27 mouse cellular contexts compared by ENCODE assay signal in the genomic region with DNA sequence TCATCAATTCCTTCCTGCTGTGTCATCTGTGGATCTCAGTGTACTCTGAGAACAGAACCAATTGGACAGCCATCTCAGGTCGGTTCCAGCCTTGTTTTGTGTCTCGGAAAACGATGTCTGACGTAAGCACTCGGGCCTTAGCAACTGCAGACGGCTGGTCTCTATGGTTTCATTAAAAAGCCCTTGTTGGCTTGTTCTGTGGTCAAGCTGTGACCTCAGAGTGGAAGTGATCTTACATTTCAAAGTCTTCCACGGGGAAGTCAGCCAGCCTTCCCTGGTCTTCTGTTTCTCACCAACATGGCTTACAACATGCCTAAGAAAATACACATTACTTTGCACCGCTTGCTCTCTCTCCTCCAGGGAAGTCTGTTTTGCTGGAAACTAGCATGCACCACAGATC. TPM values are rescaled to one million over a fixed set of nuclear protein-coding genes. Genes with fewer than 3 reads are reported as not detected.
A peak's percentile ranks its signal among the peaks of the same experiment; 100 is the strongest.
DNase-seq lines count a peak whose midpoint lies in the region; ATAC-seq lines count a peak whose summit lies in the region.
"Had no signal": no experiment of that assay in that cellular context is flagged by ENCODE, and none has a peak within 500 bp of the region (broad histone marks: within the 10 kb centered on the region; RNA-seq: fewer than 3 reads in every experiment).

No protein-coding gene starts in this region.

- intact Hi-C loops in heart, postnatal 10 days (cut with DNase I), result no loop called here

- H3K4me3 ChIP-seq in liver, embryonic 11.5 days (ENCODE audit: low read depth, low read length), result no peak overlapping the region
- H3K4me3 ChIP-seq: forebrain, embryonic 12.5 days; heart, embryonic 12.5 days; heart, embryonic 15.5 days had no signal

- H3K36me3 ChIP-seq in liver, embryonic 11.5 days (ENCODE audit: control insufficient read depth, insufficient read depth, low read length), result no peaks in the 10 kb centered on the region
- H3K36me3 ChIP-seq: forebrain, embryonic 12.5 days; heart, embryonic 12.5 days; heart, embryonic 15.5 days had no signal

- no peak overlapping the region for H3K27ac ChIP-seq in liver, embryonic 11.5 days (ENCODE audit: low read depth, low read length)
- H3K27ac ChIP-seq: forebrain, embryonic 12.5 days; heart, embryonic 15.5 days; hindbrain, embryonic 14.5 days; hindbrain, postnatal 0 days had no signal

- H3K27me3 ChIP-seq in liver, embryonic 11.5 days (replicated peaks; ENCODE audit: control insufficient read depth, insufficient read depth, low read length), result no peaks in the 10 kb centered on the region
- H3K27me3 ChIP-seq: forebrain, embryonic 12.5 days; heart, embryonic 12.5 days; heart, embryonic 15.5 days had no signal

- no peaks in the 10 kb centered on the region for H3K4me1 ChIP-seq in liver, embryonic 11.5 days (replicated peaks; ENCODE audit: control insufficient read depth, insufficient read depth, low read length)
- H3K4me1 ChIP-seq: forebrain, embryonic 12.5 days; heart, embryonic 12.5 days; heart, embryonic 15.5 days had no signal

- DNase-seq in heart, adult 11 months, result peak; percentile 31
- no peak for DNase-seq in heart, postnatal 10 days
- peak; percentile 38 for DNase-seq in R1 (ENCODE audit: low read depth, low spot score)
- peak; percentile 29 for DNase-seq in fibroblast of lung, adult 2 months (ENCODE audit: low read depth)
- DNase-seq in lung, postnatal 25 days (ENCODE audit: low spot score), result no peak
- no peak for DNase-seq in liver, embryonic 11.5 days (ENCODE audit: low spot score)
- DNase-seq: adrenal gland, adult 2 months; adrenal gland, postnatal 25 days; cerebellum, adult 11-12 months; cerebellum, adult 8-10 months; cerebellum, postnatal 10 days; cerebellum, postnatal 36 days; gastrocnemius, postnatal 10 days; gastrocnemius, postnatal 36 days; heart, adult 18-20 months; heart, postnatal 14 days; heart, postnatal 4 days had no signal

- H3K4me2 ChIP-seq in liver, embryonic 11.5 days, result no peak overlapping the region
- H3K4me2 ChIP-seq: forebrain, embryonic 12.5 days; heart, embryonic 12.5 days; heart, embryonic 15.5 days; hindbrain, embryonic 14.5 days had no signal

- H3K9me3 ChIP-seq in liver, embryonic 11.5 days (ENCODE audit: control insufficient read depth, low read length), result peaks cover 5% of the 10 kb centered on the region; the same call in 1 of the 2 replicates
- H3K9me3 ChIP-seq: heart, embryonic 15.5 days had no signal

- no peak overlapping the region for H3K9ac ChIP-seq in liver, embryonic 11.5 days (ENCODE audit: low read depth, low read length)
- H3K9ac ChIP-seq: forebrain, embryonic 12.5 days; heart, embryonic 12.5 days; heart, embryonic 15.5 days; hindbrain, embryonic 14.5 days had no signal

- WGBS in liver, embryonic 11.5 days, result 74% methylated on average over 8 of the region's 8 CpGs

- ATAC-seq in megakaryocyte progenitor cell, adult 5-6 weeks (replicated peaks; ENCODE audit: poor library complexity), result peak; percentile 60
- ATAC-seq in frontal cortex, adult (ENCODE audit: low TSS enrichment), result no peak
- ATAC-seq in liver, embryonic 11.5 days (replicated peaks; ENCODE audit: low FRiP score), result no peak
- ATAC-seq: forebrain, embryonic 16.5 days; hindbrain, postnatal 0 days; inflammation-experienced regulatory T-cells, adult 6 months; intestine, embryonic 16.5 days had no signal

RNA-seq across cellular contexts. Expression of a gene that starts 38.2 kb away (rescaled TPM):
- 10 to 100 TPM; 23.8 to 24.4 TPM for total RNA-seq in heart, postnatal 10 days (2021)
- 31.1 and 33.5 TPM in 2 replicates for total RNA-seq in megakaryocyte progenitor cell, adult 5-6 weeks (2015)
- total RNA-seq in megakaryocyte progenitor cell, adult 5-6 weeks (2017), result 19.0 and 25.2 TPM in 2 replicates
- 43.8 and 44.6 TPM in 2 replicates for polyA plus RNA-seq in liver, embryonic 11.5 days (2014; fragmentation: Nextera tagmentation; extraction: Ambion mirVana)

RNA-seq across cellular contexts. Expression of a gene that starts 42.6 kb away (rescaled TPM):
- total RNA-seq in heart, postnatal 10 days (2021), result 10 to 100 TPM; 39.6 to 42.0 TPM
- 8.7 and 11.6 TPM in 2 replicates for total RNA-seq in megakaryocyte progenitor cell, adult 5-6 weeks (2015)
- total RNA-seq in megakaryocyte progenitor cell, adult 5-6 weeks (2017), result 14.3 and 15.3 TPM in 2 replicates
- polyA plus RNA-seq in liver, embryonic 11.5 days (2014; fragmentation: Nextera tagmentation; extraction: Ambion mirVana), result 5.0 and 5.2 TPM in 2 replicates

Comparison
In these comparisons a context has a peak if more than half of its experiments do, and no peak if none do; other contexts are left out.
1. DNase-seq: peak in heart, adult 11 months (single experiment), R1 (single experiment) and fibroblast of lung, adult 2 months (single experiment); none in heart, postnatal 10 days (0 of 2), lung, postnatal 25 days (single experiment) and liver, embryonic 11.5 days (single experiment).